Mouse (Mus musculus) stomach, embryonic 16.5 days (tissue): ENCODE data around the gene Nol6. TPM values are rescaled to one million over a fixed set of nuclear protein-coding genes. Genes with fewer than 3 reads are reported as not detected.
A peak's percentile ranks its signal among the peaks of the same experiment; 100 is the strongest.

Experiments used
- ATAC-seq: fragments of 200-750 bp; cut with Nextera tagmentation; 2 replicates; pipeline ENCODE4 v1.8.0; 2017; ENCODE audit warnings: moderate number of reproducible peaks, moderate TSS enrichment; ENCODE audit not compliant: insufficient read depth, low FRiP score
- H3K27ac ChIP-seq: fragments of 300-500 bp; sonication (generic); 2 replicates; pipeline ENCODE4 v1.5.1; 2014; ENCODE audit warnings: low read length
- H3K27me3 ChIP-seq: fragments of 300-500 bp; sonication (generic); 2 replicates; pipeline ENCODE4 v1.6.1; 2014; ENCODE audit warnings: low read length, control low read depth, mixed read lengths; ENCODE audit not compliant: control insufficient read depth, insufficient read depth
- H3K36me3 ChIP-seq: fragments of 300-500 bp; sonication (generic); 2 replicates; pipeline ENCODE4 v1.6.1; 2014; ENCODE audit warnings: low read length; ENCODE audit not compliant: control insufficient read depth, insufficient read depth
- H3K4me1 ChIP-seq: fragments of 300-500 bp; sonication (generic); 2 replicates; pipeline ENCODE4 v1.6.1; 2014; ENCODE audit warnings: low read length, control low read depth, mixed read lengths; ENCODE audit not compliant: control insufficient read depth, insufficient read depth
- H3K4me2 ChIP-seq: fragments of 300-500 bp; sonication (generic); 2 replicates; pipeline ENCODE4 v1.6.1; 2014; ENCODE audit warnings: low read depth, low read length, mixed read lengths
- H3K4me3 ChIP-seq: fragments of 300-500 bp; sonication (generic); replicated peaks from 2 replicates; pipeline ENCODE4 v1.5.1; 2014; ENCODE audit warnings: mild to moderate bottlenecking, low read length
- H3K9ac ChIP-seq: fragments of 300-500 bp; sonication (generic); 2 replicates; pipeline ENCODE4 v1.6.1; 2014; ENCODE audit warnings: low read length
- H3K9me3 ChIP-seq: fragments of 300-500 bp; sonication (generic); replicated peaks from 2 replicates; pipeline ENCODE4 v1.6.1; 2016; ENCODE audit warnings: low read length, control low read depth; ENCODE audit not compliant: control insufficient read depth
- WGBS: fragments of 180-500 bp; shearing (Covaris S2); extraction: QIAGEN DNeasy Blood & Tissue Kit; methylation state at CpG from one replicate; pipeline ENCODE4 v1.1.7; 2014; 5-methylcytosine and 5-hydroxymethylcytosine counted together
- polyA plus RNA-seq: library from polyadenylated mRNA; unstranded; fragments of >200 nt; fragmentation: Nextera tagmentation; extraction: Ambion mirVana; gene quantifications from 2 replicates; pipeline ENCODE4 v1.2.1, GENCODE M21; 2015

Gene Nol6
- polyA plus RNA-seq, 1 experiment from 2014 or later: 24.2 TPM

DNA sequence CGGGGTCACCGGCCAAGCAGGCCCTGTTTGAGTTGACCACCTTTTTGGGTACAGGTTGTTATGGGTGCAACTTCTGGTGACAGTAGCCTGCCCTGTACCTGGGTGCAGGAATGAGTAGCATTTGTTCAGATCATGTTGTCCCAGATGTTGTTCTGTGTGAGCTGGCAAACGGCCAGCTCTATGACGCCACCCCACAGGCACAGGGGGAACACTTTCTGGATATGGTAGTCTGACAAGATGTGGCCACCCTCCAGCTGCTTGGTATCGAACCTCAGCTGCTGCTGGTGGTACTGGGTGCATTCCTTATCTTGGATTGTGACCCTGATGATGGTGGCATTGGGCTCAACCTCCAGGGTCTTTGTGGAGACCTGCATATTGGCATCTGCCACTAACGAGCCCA lies 8.2 kb upstream of the Nol6 start:
- Histone ChIP-seq H3K27ac (no peak overlapping the region), H3K4me1 (0 out of 2 replicates have a peak, but pooled peaks cover 4% of the 10 kb centered on the region), H3K36me3 (no peaks in the 10 kb centered on the region), H3K9ac (no peak overlapping the region), H3K4me2 (no peak overlapping the region), H3K9me3 (no peaks in the 10 kb centered on the region), H3K27me3 (no peaks in the 10 kb centered on the region), H3K4me3 (no peak overlapping the region)
- 74% methylated on average over 6 of the region's 6 CpGs for WGBS
- no peak for ATAC-seq

DNA sequence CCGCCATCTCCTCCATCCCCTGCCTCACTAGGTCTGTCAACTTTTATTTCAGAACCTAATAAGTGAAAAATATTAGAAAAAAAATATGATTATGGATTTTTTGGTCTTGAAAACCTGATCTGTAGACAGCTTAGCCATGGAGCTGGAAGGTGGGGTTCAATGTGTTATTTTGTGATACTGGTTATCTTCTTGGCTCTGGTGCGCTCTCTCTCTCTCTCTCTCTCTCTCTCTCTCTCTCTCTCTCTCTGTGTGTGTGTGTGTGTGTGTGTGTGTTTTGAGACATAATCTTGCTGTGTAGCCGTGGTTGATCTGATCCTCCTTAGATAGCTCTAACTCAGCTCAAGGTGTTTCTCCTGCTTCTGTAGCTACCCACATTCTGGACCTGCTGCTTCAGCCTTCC lies 5.6 kb upstream of the Nol6 start:
- Histone ChIP-seq H3K36me3 (no peaks in the 10 kb centered on the region), H3K9ac (no peak overlapping the region), H3K27me3 (no peaks in the 10 kb centered on the region), H3K4me2 (no peak overlapping the region), H3K27ac (no peak overlapping the region), H3K4me1 (no peaks in the 10 kb centered on the region), H3K4me3 (no peak overlapping the region), H3K9me3 (no peaks in the 10 kb centered on the region)
- ATAC-seq: no peak
- 83% methylated on average over 3 of the region's 3 CpGs for WGBS

DNA sequence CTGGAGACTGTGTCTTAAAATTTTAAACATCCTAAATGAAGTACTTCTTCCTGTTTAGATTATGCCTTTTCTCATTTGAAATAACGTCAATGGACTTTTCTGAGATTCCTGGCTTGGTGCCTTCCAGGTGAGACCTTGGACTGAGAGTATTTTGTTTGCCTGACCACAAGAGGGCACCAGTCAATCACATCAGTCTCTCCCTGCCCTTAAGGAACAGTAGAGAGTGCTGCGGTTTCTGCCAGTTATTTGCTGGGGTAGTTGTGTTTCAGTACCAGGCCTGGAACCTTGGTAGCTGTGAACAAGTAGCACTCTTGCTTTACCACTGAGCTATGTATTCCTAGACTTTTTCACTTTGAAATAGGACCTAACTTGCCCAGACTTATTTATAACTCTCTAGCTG lies 5.2 kb upstream of the Nol6 start:
- no peak overlapping the region for H3K4me2 ChIP-seq
- H3K36me3 ChIP-seq: no peaks in the 10 kb centered on the region
- no peaks in the 10 kb centered on the region for H3K9me3 ChIP-seq
- no peak overlapping the region for H3K27ac ChIP-seq
- no peak overlapping the region for H3K9ac ChIP-seq
- ATAC-seq: peak; percentile 68; the same call in 1 of the 2 replicates
- 2% methylated on average over 2 of the region's 2 CpGs for WGBS
- no peaks in the 10 kb centered on the region for H3K27me3 ChIP-seq
- H3K4me1 ChIP-seq: no peaks in the 10 kb centered on the region
- no peak overlapping the region for H3K4me3 ChIP-seq

DNA sequence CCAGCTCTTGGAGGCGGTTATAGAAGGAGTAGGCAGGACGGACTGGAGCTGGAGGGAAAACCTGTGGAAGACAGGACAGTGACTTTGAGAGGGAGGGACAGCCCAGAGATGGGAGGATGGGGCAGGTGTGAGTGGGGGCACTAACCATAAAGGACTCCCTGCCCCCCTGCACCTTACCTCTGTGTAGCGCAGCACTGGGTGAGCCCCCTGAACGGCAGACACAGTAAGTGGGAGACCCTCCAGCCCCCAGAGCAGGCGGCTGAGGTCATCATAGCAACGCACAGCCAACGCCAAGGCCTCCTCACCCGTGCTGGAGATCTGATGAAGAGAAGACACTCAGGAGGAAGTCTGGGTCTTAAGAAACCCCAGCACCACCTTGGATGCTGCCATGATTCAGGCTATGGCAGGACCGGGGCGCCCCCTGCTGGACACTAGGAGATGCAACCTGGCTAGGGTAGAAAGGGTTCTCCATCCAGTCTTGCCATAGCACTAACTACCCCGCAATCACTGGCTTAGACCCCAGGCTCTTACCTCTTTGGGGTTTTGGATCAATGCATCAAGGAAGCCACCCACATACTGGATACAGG lies 5.5 kb downstream of the Nol6 start:
- Histone ChIP-seq H3K4me1 (peaks cover 7% of the 10 kb centered on the region), H3K4me2 (no peak overlapping the region), H3K27me3 (no peaks in the 10 kb centered on the region), H3K9ac (no peak overlapping the region), H3K27ac (no peak overlapping the region), H3K36me3 (peaks cover 15% of the 10 kb centered on the region), H3K4me3 (no peak overlapping the region), H3K9me3 (no peaks in the 10 kb centered on the region)
- WGBS: 72% methylated on average over 11 of the region's 11 CpGs
- peak; percentile 49; the same call in 1 of the 2 replicates for ATAC-seq

DNA sequence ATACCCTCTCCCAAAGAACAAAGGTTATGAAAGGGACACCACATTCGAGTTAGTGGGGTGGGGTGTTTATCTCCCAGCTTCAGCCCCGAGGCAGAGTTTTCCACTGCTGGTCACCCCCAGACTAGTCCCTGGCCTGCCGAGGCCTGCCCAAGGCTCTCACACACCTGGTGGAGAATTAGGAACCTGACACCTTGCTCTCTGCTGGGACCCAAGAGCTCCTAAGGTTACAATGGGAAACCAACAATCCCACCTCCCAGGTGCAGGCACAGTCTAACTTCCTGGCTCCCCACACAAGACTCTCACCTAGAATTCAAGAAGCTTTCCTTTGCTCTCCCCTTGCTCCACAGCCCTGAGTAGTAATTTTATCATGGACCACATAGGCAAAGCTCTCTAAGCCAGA lies 7.4 kb downstream of the Nol6 start:
- Histone ChIP-seq H3K36me3 (peaks cover 13% of the 10 kb centered on the region), H3K27me3 (no peaks in the 10 kb centered on the region), H3K27ac (no peak overlapping the region), H3K4me3 (no peak overlapping the region), H3K4me1 (no peaks in the 10 kb centered on the region), H3K9ac (no peak overlapping the region), H3K9me3 (no peaks in the 10 kb centered on the region), H3K4me2 (no peak overlapping the region)
- 72% methylated on average over 3 of the region's 3 CpGs for WGBS
- no peak for ATAC-seq

DNA sequence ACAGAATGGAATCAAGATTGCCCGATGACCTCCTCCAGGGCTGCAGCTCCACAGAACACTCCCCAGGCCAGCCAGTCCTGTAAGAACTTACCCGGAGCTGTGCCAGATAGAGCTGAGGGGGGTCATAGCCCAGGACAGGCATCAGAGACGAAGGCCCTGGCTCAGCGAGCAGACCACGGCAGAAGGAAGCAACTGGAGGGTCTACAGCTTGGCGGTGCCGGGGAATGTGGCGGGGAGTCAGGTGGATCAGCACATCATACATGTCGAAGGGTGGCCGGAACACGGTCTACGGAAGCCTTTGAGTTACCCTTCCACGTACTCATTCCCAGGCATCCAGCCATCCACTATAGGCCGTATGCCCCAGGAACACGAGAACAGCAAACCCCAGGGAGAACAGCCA lies 8.5 kb downstream of the Nol6 start:
- no peaks in the 10 kb centered on the region for H3K4me1 ChIP-seq
- H3K9ac ChIP-seq: no peak overlapping the region
- no peaks in the 10 kb centered on the region for H3K9me3 ChIP-seq
- H3K36me3 ChIP-seq: peaks cover 7% of the 10 kb centered on the region
- no peak overlapping the region for H3K4me3 ChIP-seq
- H3K4me2 ChIP-seq: no peak overlapping the region
- no peaks in the 10 kb centered on the region for H3K27me3 ChIP-seq
- ATAC-seq: no peak
- no peak overlapping the region for H3K27ac ChIP-seq
- 93% methylated on average over 15 of the region's 15 CpGs for whole genome bisulfite sequencing

DNA sequence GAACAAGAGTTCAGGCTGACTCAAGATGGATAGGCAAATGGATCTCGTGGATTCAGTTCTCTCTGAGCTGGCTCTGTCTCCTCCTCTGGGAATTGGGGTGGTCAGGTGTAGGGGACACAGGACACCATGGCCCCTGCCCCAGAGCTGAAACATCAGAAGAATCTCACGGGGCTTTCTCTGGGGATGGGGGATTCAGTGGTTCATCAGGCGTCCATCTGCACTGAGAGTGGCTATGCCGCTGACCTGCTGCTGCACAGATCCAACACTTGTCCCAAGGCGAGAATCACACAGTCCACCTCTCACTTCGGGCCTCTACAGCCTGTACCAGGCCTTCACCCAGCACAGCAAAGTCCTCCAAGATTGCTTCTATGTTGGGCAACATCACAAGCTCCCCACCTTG lies 9.2 kb downstream of the Nol6 start:
- 85% methylated on average over 6 of the region's 6 CpGs for WGBS

DNA sequence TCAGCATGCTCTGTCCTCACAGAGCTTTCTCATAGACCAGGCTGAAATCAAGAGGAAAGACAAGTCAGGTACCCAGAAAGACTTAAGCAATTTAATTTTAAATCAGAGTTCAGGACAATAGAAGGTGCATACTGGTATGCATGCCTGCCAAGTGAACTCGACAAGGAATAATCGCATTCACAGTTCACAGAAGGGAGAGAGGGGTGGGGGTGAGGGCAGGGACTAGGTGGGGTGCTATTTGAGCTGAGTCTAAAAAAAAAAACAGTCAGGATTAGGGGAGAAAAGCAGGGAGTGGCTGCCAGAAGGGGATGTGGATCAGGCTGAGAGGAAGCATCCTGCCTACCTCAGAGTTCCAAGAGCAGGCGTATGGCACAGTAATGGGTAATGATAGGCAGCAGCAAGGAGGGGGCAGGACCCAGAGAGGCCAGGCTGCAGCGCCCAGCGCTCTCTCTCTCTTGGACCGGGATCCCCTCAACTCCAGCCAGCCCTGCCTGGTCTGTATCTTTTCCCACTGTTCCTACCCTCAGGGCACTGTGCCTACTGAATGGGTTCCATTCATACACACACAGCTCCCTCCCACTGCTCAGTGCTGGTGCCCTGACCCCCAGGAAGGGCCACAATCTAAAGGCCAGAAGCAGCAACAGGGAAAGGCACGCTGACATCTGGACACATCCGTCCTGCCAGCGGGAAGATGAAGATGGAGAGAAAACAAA lies 9.7 kb downstream of the Nol6 start:
- Histone ChIP-seq H3K4me2 (no peak overlapping the region), H3K9me3 (no peaks in the 10 kb centered on the region), H3K4me1 (no peaks in the 10 kb centered on the region), H3K27me3 (no peaks in the 10 kb centered on the region), H3K9ac (no peak overlapping the region), H3K4me3 (no peak overlapping the region), H3K27ac (peak overlapping the region; percentile 47), H3K36me3 (no peaks in the 10 kb centered on the region; the same call in none of the 2 replicates)
- ATAC-seq: no peak
- 78% methylated on average over 9 of the region's 9 CpGs for WGBS

More for the DNA sequence above, 9.2 kb downstream of the Nol6 start:
- peaks cover 4% of the 10 kb centered on the region for H3K36me3 ChIP-seq
- no peak overlapping the region for H3K9ac ChIP-seq
- no peak overlapping the region for H3K4me2 ChIP-seq
- no peaks in the 10 kb centered on the region for H3K9me3 ChIP-seq
- no peak overlapping the region for H3K4me3 ChIP-seq
- no peaks in the 10 kb centered on the region for H3K4me1 ChIP-seq
- H3K27ac ChIP-seq: no peak overlapping the region
- ATAC-seq: no peak
- H3K27me3 ChIP-seq: no peaks in the 10 kb centered on the region

DNA sequence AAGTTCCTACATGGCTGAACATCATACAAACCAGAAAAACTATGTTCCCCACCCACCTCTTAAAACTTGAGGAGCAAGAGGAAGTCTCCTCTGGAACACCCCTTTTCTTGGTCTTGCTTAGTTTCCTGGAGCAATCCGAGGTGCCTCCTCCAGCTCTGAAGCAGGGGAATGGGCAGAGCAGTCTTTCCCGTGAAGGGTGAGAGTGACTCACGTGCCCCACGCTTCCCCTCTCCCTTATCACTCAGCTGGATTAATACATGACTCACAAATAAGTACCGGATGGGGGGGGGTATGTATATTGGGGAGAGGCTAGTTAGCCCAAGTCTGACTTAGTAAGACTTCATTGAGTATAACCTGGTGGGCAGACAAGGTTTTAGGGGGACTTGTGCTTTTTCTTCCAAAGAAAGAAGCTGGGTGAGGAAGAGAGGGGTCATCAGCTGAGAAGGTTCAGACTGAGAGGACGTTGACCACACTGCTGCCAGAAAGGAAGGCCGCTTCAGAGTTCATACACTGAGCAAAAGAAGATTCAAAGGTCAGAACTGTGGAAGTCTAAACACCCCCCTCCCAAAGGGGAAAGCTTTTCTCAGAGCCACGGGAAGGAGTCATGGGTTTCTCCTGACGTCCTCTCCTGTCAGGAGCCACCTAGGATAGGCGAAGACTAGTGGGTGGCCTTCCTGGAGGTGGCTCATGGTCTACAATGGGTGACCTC lies 15.4 kb downstream of the Nol6 start:
- Histone ChIP-seq H3K36me3 (no peaks in the 10 kb centered on the region), H3K4me3 (no peak overlapping the region), H3K27me3 (no peaks in the 10 kb centered on the region), H3K4me1 (peaks cover 12% of the 10 kb centered on the region; the same call in 1 of the 2 replicates), H3K27ac (peak overlapping the region; percentile 65; the same call in 1 of the 2 replicates), H3K9me3 (no peaks in the 10 kb centered on the region), H3K4me2 (no peak overlapping the region), H3K9ac (no peak overlapping the region)
- 66% methylated on average over 10 of the region's 10 CpGs for WGBS
- peak; percentile 82 for ATAC-seq
